Mouse (Mus musculus): ENCODE measurements around the gene Sipa1l3. TPM values are rescaled to one million over a fixed set of nuclear protein-coding genes. Genes with fewer than 3 reads are reported as not detected.

Gene Sipa1l3
- polyA plus RNA-seq, 1 experiment from 2014 or later: 14.8 TPM

GRCm38 (mm10) chr7:29490704-29491470, 27.6 kb downstream of the Sipa1l3 start:
- 65% methylated on average over 8 of the region's 8 CpGs for WGBS

DNA sequence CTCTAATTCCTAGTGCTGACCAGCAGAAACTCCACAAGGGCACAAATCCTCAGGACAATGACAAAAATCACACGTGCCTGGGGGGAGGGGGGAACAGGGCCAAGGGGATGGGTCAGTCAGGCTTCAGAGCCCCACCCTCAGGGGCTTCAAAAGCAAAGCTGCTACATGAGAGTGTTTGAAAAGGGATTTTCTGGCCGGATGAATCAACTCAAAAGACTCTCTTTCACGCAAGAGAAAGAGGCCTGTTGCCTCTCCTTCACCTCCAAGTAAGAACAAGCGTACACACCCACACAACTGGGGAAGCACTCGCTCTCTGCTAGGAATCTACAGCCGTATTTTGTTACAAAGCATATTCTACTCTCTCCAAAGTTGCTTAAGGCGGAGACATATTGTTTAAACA, 28.6 kb downstream of the Sipa1l3 start:
- H3K4me2 ChIP-seq (replicated peaks): no peak overlapping the region
- 0 out of 2 replicates have a peak, but pooled peaks have one; percentile 11 for ATAC-seq
- H3K27me3 ChIP-seq: peaks cover 44% of the 10 kb centered on the region
- H3K4me3 ChIP-seq (replicated peaks): no peak overlapping the region
- H3K36me3 ChIP-seq: no peaks in the 10 kb centered on the region
- peaks cover 21% of the 10 kb centered on the region for H3K4me1 ChIP-seq (replicated peaks)
- H3K27ac ChIP-seq: no peak overlapping the region
- WGBS: 4% methylated on average over 7 of the region's 7 CpGs
- no peak overlapping the region for H3K9ac ChIP-seq (replicated peaks)
- H3K9me3 ChIP-seq: no peaks in the 10 kb centered on the region

More at GRCm38 (mm10) chr7:29490704-29491470, 27.6 kb downstream of the Sipa1l3 start:
- peaks cover 26% of the 10 kb centered on the region for H3K4me1 ChIP-seq (replicated peaks)
- no peak for ATAC-seq
- no peak overlapping the region for H3K27ac ChIP-seq
- H3K36me3 ChIP-seq: no peaks in the 10 kb centered on the region
- H3K4me2 ChIP-seq (replicated peaks): no peak overlapping the region
- no peak overlapping the region for H3K9ac ChIP-seq (replicated peaks)
- H3K27me3 ChIP-seq: peaks cover 44% of the 10 kb centered on the region
- H3K9me3 ChIP-seq: no peaks in the 10 kb centered on the region
- no peak overlapping the region for H3K4me3 ChIP-seq (replicated peaks)

DNA sequence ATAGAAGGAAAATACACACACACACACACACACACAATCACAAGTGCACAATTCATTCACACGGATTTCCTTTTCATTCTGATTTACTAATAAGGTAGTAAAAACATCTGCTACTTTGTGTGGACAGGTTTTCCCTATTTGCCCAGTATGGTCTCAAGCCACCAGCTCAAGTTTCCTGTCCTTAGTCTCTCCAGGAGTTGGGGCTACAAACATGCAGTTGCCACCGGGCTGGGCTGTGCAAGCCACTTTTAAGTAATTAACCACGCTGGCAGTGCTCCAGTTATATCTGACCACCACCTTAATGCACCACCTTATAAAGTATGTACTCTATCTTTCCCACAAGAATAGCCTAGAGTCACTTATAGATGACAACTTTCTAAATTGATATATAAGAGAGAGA, 29.1 kb downstream of the Sipa1l3 start:
- Histone ChIP-seq H3K4me3 (replicated peaks) (no peak overlapping the region), H3K36me3 (no peaks in the 10 kb centered on the region), H3K9me3 (no peaks in the 10 kb centered on the region), H3K27me3 (peaks cover 39% of the 10 kb centered on the region), H3K27ac (no peak overlapping the region), H3K4me2 (replicated peaks) (no peak overlapping the region), H3K9ac (replicated peaks) (no peak overlapping the region), H3K4me1 (replicated peaks) (peaks cover 21% of the 10 kb centered on the region)
- no peak for ATAC-seq
- WGBS: 11% methylated on average over 3 of the region's 3 CpGs

GRCm38 (mm10) chr7:29486753-29487152, 31.7 kb downstream of the Sipa1l3 start:
- Histone ChIP-seq H3K9ac (replicated peaks) (no peak overlapping the region), H3K9me3 (no peaks in the 10 kb centered on the region), H3K27ac (no peak overlapping the region), H3K4me2 (replicated peaks) (no peak overlapping the region), H3K4me1 (replicated peaks) (peaks cover 31% of the 10 kb centered on the region), H3K4me3 (replicated peaks) (no peak overlapping the region), H3K27me3 (peaks cover 24% of the 10 kb centered on the region), H3K36me3 (no peaks in the 10 kb centered on the region)
- ATAC-seq: no peak
- WGBS: 79% methylated on average over 3 of the region's 3 CpGs

DNA sequence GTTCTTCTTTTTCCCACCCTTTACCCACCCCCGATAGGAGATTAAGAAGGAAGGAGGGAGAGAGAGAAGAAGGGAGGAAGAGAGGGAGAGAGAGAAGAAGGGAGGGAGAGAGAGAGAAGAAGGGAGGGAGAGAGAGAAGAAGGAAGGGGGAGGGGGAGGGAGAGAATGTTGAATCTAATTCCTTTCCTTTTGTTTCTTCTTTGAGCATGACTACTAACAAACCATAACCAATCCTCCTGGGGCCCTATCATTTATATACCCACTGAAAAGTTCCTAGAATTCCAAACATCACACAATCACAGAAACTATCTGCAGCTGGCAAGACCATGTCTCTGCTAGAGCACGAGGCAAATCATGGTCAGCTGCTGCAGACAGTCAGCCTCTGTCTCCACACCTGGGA, 32.7 kb downstream of the Sipa1l3 start:
- no peak overlapping the region for H3K4me2 ChIP-seq (replicated peaks)
- no peaks in the 10 kb centered on the region for H3K36me3 ChIP-seq
- H3K27ac ChIP-seq: no peak overlapping the region
- H3K4me1 ChIP-seq (replicated peaks): peaks cover 40% of the 10 kb centered on the region
- no peak overlapping the region for H3K9ac ChIP-seq (replicated peaks)
- H3K27me3 ChIP-seq: peaks cover 19% of the 10 kb centered on the region
- 70% methylated on average over 2 of the region's 2 CpGs for WGBS
- H3K9me3 ChIP-seq: no peaks in the 10 kb centered on the region
- ATAC-seq: no peak
- no peak overlapping the region for H3K4me3 ChIP-seq (replicated peaks)

- Histone ChIP-seq H3K4me1 (replicated peaks) (peaks cover 26% of the 10 kb centered on the region), H3K9ac (replicated peaks) (no peak overlapping the region), H3K36me3 (no peaks in the 10 kb centered on the region), H3K4me2 (replicated peaks) (no peak overlapping the region), H3K27me3 (peaks cover 13% of the 10 kb centered on the region), H3K9me3 (no peaks in the 10 kb centered on the region), H3K27ac (no peak overlapping the region), H3K4me3 (replicated peaks) (no peak overlapping the region)
- ATAC-seq: no peak
- 65% methylated on average over 4 of the region's 4 CpGs for WGBS
Measured at GRCm38 (mm10) chr7:29483556-29483955, 34.9 kb downstream of the Sipa1l3 start.

- Histone ChIP-seq H3K4me2 (replicated peaks) (peak overlapping the region; percentile 36), H3K4me3 (replicated peaks) (no peak overlapping the region), H3K4me1 (replicated peaks) (peaks cover 26% of the 10 kb centered on the region), H3K27me3 (no peaks in the 10 kb centered on the region), H3K9me3 (no peaks in the 10 kb centered on the region), H3K27ac (peak overlapping the region; percentile 71), H3K36me3 (no peaks in the 10 kb centered on the region), H3K9ac (replicated peaks) (no peak overlapping the region)
- peak; percentile 88 for ATAC-seq
- WGBS: 20% methylated on average over 15 of the region's 15 CpGs
Measured at GRCm38 (mm10) chr7:29481345-29482155, 36.9 kb downstream of the Sipa1l3 start.

DNA sequence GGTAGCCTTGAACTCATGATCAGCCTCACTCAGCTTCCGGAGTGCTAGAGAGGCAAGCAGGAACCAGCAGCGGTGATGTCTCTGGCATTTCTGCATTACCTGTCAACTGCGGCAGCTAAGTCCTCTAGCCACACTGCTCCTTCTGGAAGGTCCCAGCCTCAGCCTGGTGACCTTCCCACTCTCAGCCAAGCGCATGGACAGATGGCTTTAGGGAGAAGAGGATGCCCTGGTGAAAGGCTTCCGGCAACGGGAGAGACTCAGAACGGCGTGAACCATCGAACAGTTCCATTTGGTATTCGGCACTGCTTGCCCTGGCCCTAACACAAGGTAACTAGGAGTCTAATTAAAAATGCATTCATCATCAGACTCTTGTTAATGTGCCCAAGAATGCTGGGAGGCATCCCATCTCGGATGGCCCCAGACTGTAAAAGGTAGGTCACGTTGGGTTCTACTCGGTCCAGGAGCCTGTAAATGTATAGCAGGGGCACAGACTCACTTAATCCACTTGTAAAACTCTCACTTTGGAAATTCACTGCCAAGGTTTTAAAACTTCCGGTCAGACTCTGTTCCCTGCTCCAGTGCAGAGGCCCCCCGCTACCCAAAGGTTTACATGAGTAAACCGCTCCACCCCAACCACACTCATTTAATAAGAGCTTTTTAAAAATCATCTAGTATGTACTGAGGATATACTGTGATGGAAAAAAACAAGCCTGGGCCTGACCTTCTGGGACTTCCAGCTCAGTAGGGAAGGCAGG, 37.7 kb downstream of the Sipa1l3 start:
- Histone ChIP-seq H3K9ac (replicated peaks) (no peak overlapping the region), H3K36me3 (no peaks in the 10 kb centered on the region), H3K4me1 (replicated peaks) (peaks cover 26% of the 10 kb centered on the region), H3K27ac (peak overlapping the region; percentile 71), H3K9me3 (no peaks in the 10 kb centered on the region), H3K4me3 (replicated peaks) (no peak overlapping the region), H3K4me2 (replicated peaks) (peak overlapping the region; percentile 36), H3K27me3 (no peaks in the 10 kb centered on the region)
- 82% methylated on average over 16 of the region's 16 CpGs for WGBS
- peak; percentile 38; the same call in 1 of the 2 replicates for ATAC-seq

- ATAC-seq: no peak
- Histone ChIP-seq H3K27me3 (no peaks in the 10 kb centered on the region), H3K36me3 (no peaks in the 10 kb centered on the region), H3K9ac (replicated peaks) (no peak overlapping the region), H3K9me3 (no peaks in the 10 kb centered on the region), H3K27ac (no peak overlapping the region), H3K4me1 (replicated peaks) (peaks cover 26% of the 10 kb centered on the region), H3K4me3 (replicated peaks) (no peak overlapping the region), H3K4me2 (replicated peaks) (no peak overlapping the region)
- 84% methylated on average over 4 of the region's 4 CpGs for WGBS
Measured at GRCm38 (mm10) chr7:29480183-29480582, 38.3 kb downstream of the Sipa1l3 start.

DNA sequence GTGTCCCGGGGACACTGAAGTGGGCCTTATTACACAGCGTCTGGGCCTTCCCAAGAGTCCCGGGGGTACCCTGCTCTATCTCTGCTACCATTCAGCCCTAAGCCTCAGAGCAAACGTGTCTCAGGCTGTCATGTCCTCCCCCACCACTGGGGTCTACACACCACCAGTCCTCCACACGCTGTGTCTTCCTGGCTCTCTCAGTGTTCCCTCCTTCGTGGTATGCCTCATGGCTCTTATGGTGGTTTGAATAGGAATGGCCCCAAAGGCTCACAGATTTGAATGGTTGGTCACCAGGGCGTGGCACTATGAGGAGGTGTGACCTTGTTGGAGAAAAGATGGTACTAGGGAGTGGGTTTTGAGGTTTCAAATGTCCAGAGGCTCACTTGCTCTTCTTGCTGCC, 43.4 kb downstream of the Sipa1l3 start:
- H3K9me3 ChIP-seq: no peaks in the 10 kb centered on the region
- 86% methylated on average over 7 of the region's 7 CpGs for WGBS
- no peak for ATAC-seq

GRCm38 (mm10) chr7:29471309-29471708, 47.1 kb downstream of the Sipa1l3 start:
- H3K36me3 ChIP-seq: no peaks in the 10 kb centered on the region
- no peaks in the 10 kb centered on the region for H3K27me3 ChIP-seq
- H3K9me3 ChIP-seq: no peaks in the 10 kb centered on the region
- H3K4me2 ChIP-seq (replicated peaks): no peak overlapping the region
- H3K27ac ChIP-seq: no peak overlapping the region
- H3K4me1 ChIP-seq (replicated peaks): peaks cover 23% of the 10 kb centered on the region
- H3K9ac ChIP-seq (replicated peaks): no peak overlapping the region
- H3K4me3 ChIP-seq (replicated peaks): no peak overlapping the region
- 66% methylated on average over 7 of the region's 7 CpGs for WGBS
- peak; percentile 41; the same call in 1 of the 2 replicates for ATAC-seq

More for the DNA sequence above, 43.4 kb downstream of the Sipa1l3 start:
- Histone ChIP-seq H3K36me3 (no peaks in the 10 kb centered on the region), H3K27ac (no peak overlapping the region), H3K9ac (replicated peaks) (no peak overlapping the region), H3K27me3 (no peaks in the 10 kb centered on the region), H3K4me2 (replicated peaks) (no peak overlapping the region), H3K4me1 (replicated peaks) (peaks cover 15% of the 10 kb centered on the region), H3K4me3 (replicated peaks) (no peak overlapping the region)
